Mouse (Mus musculus) MEL (cell line): ENCODE data around the gene Nhsl2. TPM values are rescaled to one million over a fixed set of nuclear protein-coding genes. Genes with fewer than 3 reads are reported as not detected.

ENCODE experiments used
- polyA plus RNA-seq, 2 experiments: library from polyadenylated mRNA; stranded (reverse) in 1 of 2; unstranded in 1 of 2; fragments of >175 nt in 1 of 2; fragments of >200 nt in 1 of 2; gene quantifications; 2 replicates each; pipeline versions ENCODE4 v1.2.1 to v1.2.4; 2012; ENCODE audit warnings: low replicate concordance in 2 of 2, low read depth in 1 of 2; ENCODE audit not compliant: insufficient read length in 2 of 2, insufficient read depth in 1 of 2, missing spikeins in 1 of 2
- total RNA-seq: library from RNA; depleted of rRNA; stranded (reverse); fragments of 300-350 nt; gene quantifications from 2 replicates; pipeline ENCODE4 v1.2.3, GENCODE M21; 2012; rRNA removed

The Nhsl2 gene
- total and polyA plus RNA-seq, 3 experiments = 0.01 to 0.23 TPM; not detected in 1

Other genes starting within 250 kb of the Nhsl2 start
- 20.2 and 28.6 TPM in 2 replicates for gene Ogt, start 209.3 kb upstream of the Nhsl2 start, total RNA-seq
- 10 to 100 TPM in 1 of 2 experiments, not detected in 1; 41.2 TPM for gene Ogt, start 209.3 kb upstream of the Nhsl2 start, polyA plus RNA-seq
- gene Cxcr3, start 115.1 kb upstream of the Nhsl2 start, total RNA-seq = not detected in 2 replicates
- under 1 TPM in 1 of 2 experiments, not detected in 1; 0.04 TPM for gene Cxcr3, start 115.1 kb upstream of the Nhsl2 start, polyA plus RNA-seq
- gene Gm4779, start 55.0 kb upstream of the Nhsl2 start, total RNA-seq = not detected in 2 replicates
- not detected for gene Gm4779, start 55.0 kb upstream of the Nhsl2 start, polyA plus RNA-seq
- gene 8030474K03Rik, start 54.7 kb upstream of the Nhsl2 start, total RNA-seq = not detected in 2 replicates
- gene 8030474K03Rik, start 54.7 kb upstream of the Nhsl2 start, polyA plus RNA-seq = not detected
- 0.04 TPM in 1 of 2 replicates, not detected in the other for gene Rtl5, start 221.9 kb downstream of the Nhsl2 start, total RNA-seq
- gene Rtl5, start 221.9 kb downstream of the Nhsl2 start, polyA plus RNA-seq = under 1 TPM in 1 of 2 experiments, not detected in 1; 0.03 TPM